Mouse (Mus musculus) thymus, adult 18-20 months (tissue): Measurements from ENCODE around the gene Nanog.

Experiments used
- DNase-seq, 2 experiments: peaks; one replicate each; pipeline ENCODE4 v3.0.0; 2022; ENCODE audit warnings: mixed read lengths in 2 of 2

Gene Nanog

GRCm38 (mm10) chr6:122763844-122764445 lies 56.7 kb downstream of the Nanog start:
- no peak for DNase-seq
